Mouse (Mus musculus) kidney, embryonic 15.5 days (tissue): ENCODE measurements at regions not wholly inside any gene's neighbourhood (a gene's known extent, or its start where the extent isn't known, plus 50 kb on each side); places are given as distances from the start of the nearest gene placed in this dataset.
"Not testable (repeated sequence)": the region's sequence is repeated elsewhere in the genome, so short reads cannot be mapped to it uniquely, and the experiment has no call there.

ENCODE experiments used
- ATAC-seq: fragments of 200-750 bp; cut with Nextera tagmentation; replicated peaks from 2 replicates; pipeline ENCODE4 v1.8.0; 2017; ENCODE audit warnings: moderate TSS enrichment; ENCODE audit not compliant: low FRiP score
- H3K27ac ChIP-seq: fragments of 300-500 bp; sonication (generic); 2 replicates; pipeline ENCODE4 v1.5.1; 2015; ENCODE audit warnings: mild to moderate bottlenecking, inconsistent platforms
- H3K27me3 ChIP-seq: fragments of 300-500 bp; sonication (generic); 2 replicates; pipeline ENCODE4 v1.6.1; 2015; ENCODE audit warnings: inconsistent platforms
- H3K36me3 ChIP-seq: fragments of 300-500 bp; sonication (generic); 2 replicates; pipeline ENCODE4 v1.6.1; 2015; ENCODE audit warnings: inconsistent platforms
- H3K4me1 ChIP-seq: fragments of 300-500 bp; sonication (generic); 2 replicates; pipeline ENCODE4 v1.6.1; 2015; ENCODE audit warnings: inconsistent platforms
- H3K4me2 ChIP-seq: fragments of 300-500 bp; sonication (generic); 2 replicates; pipeline ENCODE4 v1.6.1; 2015; ENCODE audit warnings: moderate library complexity, mild to moderate bottlenecking, inconsistent platforms
- H3K4me3 ChIP-seq: fragments of 300-500 bp; sonication (generic); replicated peaks from 2 replicates; pipeline ENCODE4 v1.5.1; 2015; ENCODE audit warnings: mild to moderate bottlenecking, inconsistent platforms
- H3K9ac ChIP-seq: fragments of 300-500 bp; sonication (generic); 2 replicates; pipeline ENCODE4 v1.6.1; 2015; ENCODE audit warnings: mild to moderate bottlenecking, inconsistent platforms
- H3K9me3 ChIP-seq: fragments of 300-500 bp; sonication (generic); replicated peaks from 2 replicates; pipeline ENCODE4 v1.6.1; 2016; ENCODE audit warnings: inconsistent platforms
- WGBS: fragments of 180-500 bp; shearing (Covaris S2); methylation state at CpG from one replicate; pipeline ENCODE4 v1.1.7; 2015; ENCODE audit warnings: mixed read lengths; 5-methylcytosine and 5-hydroxymethylcytosine counted together

DNA sequence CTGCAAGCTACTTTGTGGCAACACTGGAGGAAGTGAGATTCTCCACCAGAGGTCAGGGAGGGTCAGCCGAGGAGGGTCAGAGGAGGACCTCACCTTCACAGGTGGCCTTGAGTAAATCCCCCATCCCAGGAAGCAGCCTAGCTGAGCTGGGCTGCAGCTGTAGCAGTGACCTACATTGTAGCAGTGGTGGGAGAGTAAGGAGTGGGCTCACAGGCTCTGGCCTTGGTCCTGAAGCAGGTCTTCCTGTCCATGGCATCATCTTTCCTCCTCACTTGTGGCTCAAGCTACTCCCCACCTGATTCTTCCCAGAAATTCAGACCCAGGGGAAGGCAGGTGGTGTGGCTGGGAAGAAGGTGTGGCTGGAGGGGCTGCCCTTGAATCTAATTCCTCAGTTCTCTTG lies 84.3 kb downstream of the 1810013L24Rik start:
- not testable (repeated sequence) for H3K36me3 ChIP-seq, ATAC-seq, H3K4me3 ChIP-seq, H3K9ac ChIP-seq, H3K9me3 ChIP-seq, H3K4me2 ChIP-seq, H3K27ac ChIP-seq, H3K4me1 ChIP-seq, H3K27me3 ChIP-seq
- WGBS, result 15% methylated on average over 1 of the region's 1 CpGs

DNA sequence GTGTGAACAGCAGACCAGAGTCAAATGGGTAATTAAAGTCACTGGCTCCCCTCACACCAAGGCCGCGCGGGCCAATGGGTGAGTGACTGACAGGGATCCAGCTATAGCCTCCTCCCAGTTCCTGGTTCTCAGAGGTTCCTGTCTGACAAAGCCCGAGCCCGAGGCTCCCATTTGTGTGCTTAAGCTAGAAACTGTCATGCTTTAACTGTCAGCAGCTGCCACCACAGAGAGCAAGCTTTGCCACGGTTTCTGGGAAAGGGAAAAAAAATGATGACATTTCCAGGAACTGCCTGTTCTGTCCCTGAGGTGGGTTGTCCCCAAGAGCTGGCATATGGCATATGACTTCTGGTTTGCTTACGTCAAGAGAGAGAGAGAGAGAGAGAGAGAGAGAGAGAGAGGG lies 86.2 kb downstream of the 1810013L24Rik start:
- Histone ChIP-seq H3K36me3 (no peaks in the 10 kb centered on the region), H3K27ac (no peak overlapping the region), H3K9me3 (no peaks in the 10 kb centered on the region), H3K4me1 (no peaks in the 10 kb centered on the region), H3K9ac (no peak overlapping the region), H3K4me3 (no peak overlapping the region), H3K27me3 (no peaks in the 10 kb centered on the region), H3K4me2 (no peak overlapping the region)
- 18% methylated on average over 7 of the region's 7 CpGs for WGBS
- ATAC-seq, result no peak

DNA sequence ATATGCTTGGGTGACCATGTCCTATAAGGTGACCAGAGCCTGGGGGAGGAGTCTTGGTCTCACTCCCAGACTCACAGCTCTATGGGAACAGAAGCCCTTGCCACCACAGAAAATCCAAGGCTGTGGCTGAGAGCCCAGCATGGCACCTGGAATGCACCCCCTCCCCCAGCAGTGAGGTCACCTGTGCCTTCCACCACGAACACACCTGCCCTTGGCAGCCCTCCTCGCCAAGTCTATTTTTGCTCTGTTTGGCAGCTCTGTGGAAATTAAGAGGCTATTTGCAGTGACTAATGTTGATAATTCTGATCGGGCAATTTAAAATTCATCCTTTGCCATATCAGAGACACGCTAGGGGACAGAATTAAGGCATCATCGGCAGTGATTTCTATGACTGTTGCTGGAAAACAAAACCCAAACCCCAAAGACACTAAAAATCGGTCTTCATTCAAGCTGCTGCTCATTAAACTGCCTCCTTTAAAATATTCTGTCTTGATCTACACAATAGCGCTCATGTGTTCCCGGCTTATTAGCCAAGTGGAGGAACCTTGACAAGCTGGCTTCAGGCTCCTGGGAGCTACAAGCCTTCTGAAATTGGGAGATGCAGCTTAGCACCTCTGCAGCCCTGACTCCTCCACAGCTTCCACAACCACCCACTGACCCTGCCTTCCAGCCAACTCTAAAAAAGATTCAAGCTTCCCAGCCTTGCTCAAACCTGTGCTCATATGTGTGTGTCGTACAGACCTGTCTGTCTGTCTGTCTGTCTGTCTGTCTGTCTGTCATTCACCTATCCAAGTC lies 89.0 kb downstream of the 1810013L24Rik start:
- H3K9ac ChIP-seq, result no peak overlapping the region
- no peak overlapping the region for H3K4me3 ChIP-seq
- H3K4me2 ChIP-seq, result no peak overlapping the region
- no peaks in the 10 kb centered on the region for H3K36me3 ChIP-seq
- WGBS, result 84% methylated on average over 9 of the region's 9 CpGs
- H3K4me1 ChIP-seq, result no peaks in the 10 kb centered on the region
- no peak overlapping the region for H3K27ac ChIP-seq
- H3K9me3 ChIP-seq, result no peaks in the 10 kb centered on the region
- H3K27me3 ChIP-seq, result no peaks in the 10 kb centered on the region
- no peak for ATAC-seq

DNA sequence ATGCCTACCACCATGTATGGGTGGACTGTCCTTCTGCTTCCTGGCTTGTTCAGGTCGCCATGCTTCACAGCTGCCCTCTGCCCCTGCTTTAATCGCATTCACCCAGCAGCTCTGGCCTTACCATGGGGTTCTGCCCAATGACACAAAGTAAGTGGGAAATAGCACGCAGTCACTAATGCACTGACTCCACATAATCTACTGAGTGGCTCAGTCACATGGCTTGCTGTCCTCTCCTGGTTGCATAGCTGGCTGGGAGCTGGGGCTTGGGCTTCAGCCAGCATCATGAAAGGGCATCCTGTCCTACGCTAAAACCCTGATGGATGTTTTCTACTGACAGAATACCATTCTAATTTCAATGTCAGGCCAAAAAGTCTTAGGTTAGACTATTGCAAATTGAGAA lies 94.8 kb downstream of the 1810013L24Rik start:
- no peaks in the 10 kb centered on the region for H3K4me1 ChIP-seq
- H3K4me3 ChIP-seq, result no peak overlapping the region
- H3K9me3 ChIP-seq, result no peaks in the 10 kb centered on the region
- WGBS, result 83% methylated on average over 4 of the region's 4 CpGs
- H3K4me2 ChIP-seq, result no peak overlapping the region
- ATAC-seq, result no peak
- H3K9ac ChIP-seq, result no peak overlapping the region
- H3K27me3 ChIP-seq, result no peaks in the 10 kb centered on the region
- no peak overlapping the region for H3K27ac ChIP-seq
- H3K36me3 ChIP-seq, result no peaks in the 10 kb centered on the region

DNA sequence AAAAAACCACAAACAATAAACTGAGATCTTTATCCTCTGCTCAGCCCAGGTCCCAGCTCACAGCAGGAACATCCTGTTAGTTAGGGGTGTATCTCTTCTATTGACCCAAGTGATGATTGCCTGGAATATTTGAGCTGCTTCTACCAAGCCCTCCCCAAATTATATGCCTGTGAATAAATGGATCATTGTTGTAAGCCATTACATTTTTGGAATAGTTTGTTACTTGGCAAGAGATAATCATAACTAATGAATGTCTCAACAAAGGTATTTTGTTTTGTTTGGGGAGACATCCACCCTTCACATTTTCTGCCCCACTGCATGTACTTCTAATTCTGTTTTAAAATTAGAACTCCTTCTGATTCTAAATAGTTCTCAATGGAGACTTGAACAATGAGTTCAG lies 102.1 kb downstream of the 1810013L24Rik start:
- Histone ChIP-seq H3K4me1 (no peaks in the 10 kb centered on the region), H3K27me3 (no peaks in the 10 kb centered on the region), H3K27ac (no peak overlapping the region), H3K36me3 (no peaks in the 10 kb centered on the region), H3K9ac (no peak overlapping the region), H3K4me2 (no peak overlapping the region), H3K9me3 (no peaks in the 10 kb centered on the region), H3K4me3 (no peak overlapping the region)
- no peak for ATAC-seq

DNA sequence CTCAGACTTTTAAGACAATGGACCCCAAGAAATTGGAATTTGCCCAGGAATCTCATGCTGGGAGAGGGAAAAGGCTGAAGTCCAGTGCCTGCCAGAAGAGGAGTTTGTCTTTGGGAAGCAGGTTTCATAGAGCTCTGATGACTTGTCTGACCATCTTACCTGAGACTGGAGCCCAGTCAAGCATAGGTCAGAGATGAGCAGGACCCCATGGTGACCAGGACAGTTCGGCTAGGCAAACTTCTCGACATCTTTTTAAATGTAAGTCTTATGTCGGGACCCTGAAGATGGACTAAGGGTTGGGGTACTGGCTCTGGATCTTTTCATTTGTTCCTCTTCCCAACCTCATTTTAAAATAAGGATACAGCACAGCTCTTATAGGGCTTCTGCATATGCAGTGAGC lies 103.2 kb downstream of the 1810013L24Rik start:
- WGBS, result 97% methylated on average over 3 of the region's 3 CpGs
- H3K4me2 ChIP-seq, result no peak overlapping the region
- no peak overlapping the region for H3K4me3 ChIP-seq
- no peak overlapping the region for H3K27ac ChIP-seq
- H3K27me3 ChIP-seq, result no peaks in the 10 kb centered on the region
- no peak overlapping the region for H3K9ac ChIP-seq
- H3K36me3 ChIP-seq, result no peaks in the 10 kb centered on the region
- no peaks in the 10 kb centered on the region for H3K4me1 ChIP-seq
- no peak for ATAC-seq
- no peaks in the 10 kb centered on the region for H3K9me3 ChIP-seq

DNA sequence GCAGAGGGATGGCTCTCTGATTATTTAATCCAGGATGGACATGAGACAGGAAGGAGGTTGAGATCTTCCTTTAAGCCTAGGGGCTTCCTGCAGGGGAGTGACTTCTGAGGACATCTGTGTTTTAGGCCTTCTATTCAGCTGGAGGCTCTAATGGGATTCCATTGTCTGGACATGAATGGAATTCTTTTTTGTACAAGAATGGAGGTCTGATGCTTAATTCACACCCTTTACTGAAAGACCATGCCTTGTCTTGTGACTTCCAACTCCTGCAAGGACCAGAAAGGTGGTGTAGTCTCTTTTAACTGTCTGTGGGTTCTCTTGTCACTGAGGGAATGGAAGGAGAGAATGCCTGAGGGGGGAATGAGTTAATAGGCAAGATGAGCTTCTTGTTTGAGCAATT lies 106.5 kb downstream of the 1810013L24Rik start:
- no peaks in the 10 kb centered on the region for H3K36me3 ChIP-seq
- H3K9me3 ChIP-seq, result no peaks in the 10 kb centered on the region
- H3K27ac ChIP-seq, result no peak overlapping the region
- H3K9ac ChIP-seq, result no peak overlapping the region
- H3K4me3 ChIP-seq, result no peak overlapping the region
- no peaks in the 10 kb centered on the region for H3K27me3 ChIP-seq
- H3K4me1 ChIP-seq, result no peaks in the 10 kb centered on the region
- ATAC-seq, result no peak
- no peak overlapping the region for H3K4me2 ChIP-seq

DNA sequence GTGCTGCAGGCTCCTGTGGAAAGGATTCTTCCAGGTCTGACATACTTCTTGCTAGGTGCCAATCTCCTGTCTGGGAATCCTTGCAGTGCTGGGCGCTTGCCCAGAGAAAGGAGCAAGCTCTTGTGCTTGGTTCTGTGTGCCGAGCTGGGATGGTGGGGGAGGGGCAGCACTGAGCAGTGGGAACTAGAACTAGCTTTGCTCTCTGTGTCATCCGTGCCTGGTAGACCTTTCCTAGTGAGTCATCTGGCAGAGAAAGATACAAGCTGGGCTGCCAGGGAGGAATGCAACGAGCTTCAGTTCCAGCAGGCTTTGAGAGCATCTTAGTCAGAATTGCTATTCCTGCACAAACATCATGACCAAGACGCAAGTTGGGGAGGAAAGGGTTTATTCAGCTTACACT lies 108.6 kb downstream of the 1810013L24Rik start:
- no peak overlapping the region for H3K27ac ChIP-seq
- no peak overlapping the region for H3K4me3 ChIP-seq
- H3K4me1 ChIP-seq, result no peaks in the 10 kb centered on the region
- WGBS, result 53% methylated on average over 5 of the region's 5 CpGs
- H3K9ac ChIP-seq, result no peak overlapping the region
- ATAC-seq, result no peak
- H3K27me3 ChIP-seq, result no peaks in the 10 kb centered on the region
- H3K4me2 ChIP-seq, result no peak overlapping the region
- no peaks in the 10 kb centered on the region for H3K9me3 ChIP-seq
- H3K36me3 ChIP-seq, result no peaks in the 10 kb centered on the region

DNA sequence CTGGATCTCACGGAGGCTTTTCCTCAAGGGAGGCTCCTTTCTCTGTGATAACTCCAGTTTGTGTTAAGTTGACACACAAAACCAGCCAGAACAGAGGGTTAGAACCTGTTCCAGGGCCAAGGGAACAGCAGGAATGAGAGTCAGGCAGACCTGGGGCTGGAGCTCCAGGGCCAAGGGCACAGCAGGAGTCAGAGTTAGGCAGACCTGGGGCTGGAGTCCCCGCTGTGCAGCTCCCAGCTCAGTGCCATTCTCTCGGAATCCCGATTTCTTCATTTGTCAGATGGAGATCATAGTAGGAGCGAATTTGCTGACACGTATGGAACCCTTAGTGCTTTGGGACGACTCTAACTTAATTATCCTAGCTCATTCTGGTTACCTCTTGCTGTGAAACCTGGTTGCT lies 109.2 kb downstream of the 1810013L24Rik start:
- 62% methylated on average over 7 of the region's 7 CpGs for WGBS
- H3K27ac ChIP-seq, result no peak overlapping the region
- ATAC-seq, result no peak
- H3K27me3 ChIP-seq, result no peaks in the 10 kb centered on the region
- H3K4me3 ChIP-seq, result no peak overlapping the region
- no peak overlapping the region for H3K4me2 ChIP-seq
- no peaks in the 10 kb centered on the region for H3K36me3 ChIP-seq
- no peak overlapping the region for H3K9ac ChIP-seq
- no peaks in the 10 kb centered on the region for H3K4me1 ChIP-seq
- no peaks in the 10 kb centered on the region for H3K9me3 ChIP-seq

DNA sequence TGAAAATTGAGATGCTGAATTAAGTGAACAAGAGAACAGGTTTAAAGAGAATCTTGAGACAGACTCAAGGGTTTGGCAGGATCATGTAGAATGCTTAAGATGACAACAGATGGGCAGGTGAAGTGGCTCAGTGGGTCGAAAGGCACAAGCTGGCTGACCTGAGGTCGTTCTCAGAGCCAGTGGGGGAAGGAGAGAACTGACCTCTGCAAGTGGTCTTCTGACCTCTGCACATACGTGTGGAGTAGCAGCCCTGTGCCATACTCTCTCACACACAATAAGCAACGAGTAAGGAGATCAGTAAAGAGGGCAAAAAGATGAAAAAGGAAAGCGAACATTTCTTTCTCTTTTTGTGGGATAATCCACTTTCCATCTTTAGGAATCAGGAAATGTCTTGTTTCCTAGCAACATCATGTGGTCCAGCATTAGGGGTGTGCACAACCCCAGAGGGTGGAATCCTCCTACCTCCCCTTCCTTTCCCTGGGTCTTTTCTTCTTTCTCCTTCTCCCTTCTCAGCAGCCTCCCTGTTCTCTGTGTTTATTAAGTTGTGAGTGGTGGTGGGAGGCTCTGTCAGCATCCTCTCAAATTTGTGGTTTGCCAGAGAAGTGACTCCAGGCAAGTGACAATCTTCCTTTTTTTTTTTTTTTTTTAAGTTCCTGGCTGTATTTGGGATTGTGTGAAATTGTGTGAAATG lies 114.7 kb downstream of the 1810013L24Rik start:
- H3K27ac ChIP-seq, result no peak overlapping the region
- H3K4me3 ChIP-seq, result no peak overlapping the region
- no peaks in the 10 kb centered on the region for H3K4me1 ChIP-seq
- H3K27me3 ChIP-seq, result no peaks in the 10 kb centered on the region
- no peak overlapping the region for H3K4me2 ChIP-seq
- WGBS, result 43% methylated on average over 5 of the region's 5 CpGs
- H3K9me3 ChIP-seq, result no peaks in the 10 kb centered on the region
- no peak for ATAC-seq
- H3K36me3 ChIP-seq, result no peaks in the 10 kb centered on the region
- no peak overlapping the region for H3K9ac ChIP-seq

DNA sequence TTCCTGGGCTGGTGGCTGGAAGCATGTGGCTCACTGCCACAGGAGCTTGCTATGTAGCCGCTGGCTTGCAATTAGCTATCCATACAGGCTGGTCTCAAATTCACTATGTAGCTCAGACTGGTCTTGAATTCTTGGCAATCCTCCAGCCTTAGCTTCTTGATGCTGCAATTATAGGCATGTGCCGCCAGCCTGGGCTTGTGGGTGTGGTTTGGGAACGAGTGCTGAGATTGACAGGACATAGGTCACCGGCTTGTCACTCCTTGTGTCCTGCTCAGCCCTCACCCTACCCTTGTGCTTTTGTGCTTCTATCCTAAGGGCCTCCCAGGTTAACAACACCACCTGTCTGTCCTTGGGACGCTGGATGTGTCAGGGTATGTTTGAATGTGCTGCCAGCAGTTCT lies 117.9 kb downstream of the 1810013L24Rik start:
- no peaks in the 10 kb centered on the region for H3K9me3 ChIP-seq
- H3K36me3 ChIP-seq, result no peaks in the 10 kb centered on the region
- no peak overlapping the region for H3K4me2 ChIP-seq
- 0 out of 2 replicates have a peak, but pooled peaks have one; percentile 33 for ATAC-seq
- H3K4me3 ChIP-seq, result no peak overlapping the region
- no peaks in the 10 kb centered on the region for H3K27me3 ChIP-seq
- no peak overlapping the region for H3K27ac ChIP-seq
- 61% methylated on average over 5 of the region's 5 CpGs for WGBS
- no peaks in the 10 kb centered on the region for H3K4me1 ChIP-seq
- no peak overlapping the region for H3K9ac ChIP-seq

DNA sequence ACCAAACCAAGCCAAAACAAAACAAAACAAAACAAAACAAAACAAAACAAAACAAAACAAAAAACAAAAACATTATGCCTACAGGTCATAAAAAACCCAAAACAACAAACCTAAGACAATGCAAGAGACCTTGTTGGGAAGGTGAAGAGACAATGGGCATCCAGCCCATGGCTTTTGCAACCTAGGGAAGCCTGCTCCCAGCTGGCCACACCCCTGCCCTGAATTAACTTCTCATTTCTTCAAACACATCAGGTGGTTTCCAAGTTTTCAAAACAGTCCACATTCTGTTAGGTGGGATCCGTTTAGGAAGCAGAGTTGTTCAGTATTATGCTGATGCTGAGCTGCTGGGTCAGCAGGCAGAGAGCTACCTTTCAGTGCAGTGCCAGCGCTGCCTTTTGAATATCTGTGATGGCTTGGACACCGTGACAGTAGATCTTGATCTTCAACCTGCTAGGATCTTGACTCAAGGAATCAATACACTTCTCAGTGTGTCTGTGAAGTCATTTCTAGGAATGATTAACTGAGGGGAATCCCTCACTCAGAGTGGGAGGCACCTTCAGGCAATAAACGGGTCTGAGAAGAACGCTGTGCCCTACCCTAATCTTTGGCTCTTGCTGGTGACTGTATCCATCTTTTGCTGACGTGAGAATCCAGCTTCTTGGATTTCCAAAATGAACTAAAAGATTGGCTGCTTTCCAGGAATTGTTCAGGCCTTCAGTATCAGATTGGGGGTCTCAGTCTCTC lies 121.4 kb downstream of the 1810013L24Rik start:
- Histone ChIP-seq H3K4me3 (no peak overlapping the region), H3K27me3 (no peaks in the 10 kb centered on the region), H3K4me2 (no peak overlapping the region), H3K27ac (no peak overlapping the region), H3K9me3 (no peaks in the 10 kb centered on the region), H3K9ac (no peak overlapping the region), H3K36me3 (no peaks in the 10 kb centered on the region), H3K4me1 (no peaks in the 10 kb centered on the region)
- ATAC-seq, result no peak
- WGBS, result 67% methylated on average over 6 of the region's 6 CpGs
